Mouse (Mus musculus) intestine, embryonic 14.5 days (tissue): Measurements from ENCODE around the gene Ust. TPM values are rescaled to one million over a fixed set of nuclear protein-coding genes. Genes with fewer than 3 reads are reported as not detected.

Experiments
- ATAC-seq: fragments of 200-750 bp; cut with Nextera tagmentation; replicated peaks from 2 replicates; pipeline ENCODE4 v1.8.0; 2017; ENCODE audit warnings: low read depth, moderate number of reproducible peaks, moderate TSS enrichment, moderate library complexity; ENCODE audit not compliant: low FRiP score, low TSS enrichment
- DNase-seq: peaks from one replicate; pipeline ENCODE4 v3.0.0-alpha.2; 2018; ENCODE audit warnings: low spot score
- H3K27ac ChIP-seq: fragments of 300-500 bp; sonication (generic); 2 replicates; pipeline ENCODE4 v1.5.1; 2014; ENCODE audit warnings: low read depth, mild to moderate bottlenecking, control low read depth
- H3K27me3 ChIP-seq: fragments of 300-500 bp; sonication (generic); replicated peaks from 2 replicates; pipeline ENCODE4 v1.6.1; 2014; ENCODE audit warnings: low read length, control low read depth; ENCODE audit not compliant: control insufficient read depth, insufficient read depth
- H3K36me3 ChIP-seq: fragments of 300-500 bp; sonication (generic); 2 replicates; pipeline ENCODE4 v1.6.1; 2014; ENCODE audit warnings: low read length, control low read depth; ENCODE audit not compliant: control insufficient read depth, insufficient read depth
- H3K4me1 ChIP-seq: fragments of 300-500 bp; sonication (generic); replicated peaks from 2 replicates; pipeline ENCODE4 v1.6.1; 2014; ENCODE audit warnings: low read length, control low read depth, mixed read lengths; ENCODE audit not compliant: control insufficient read depth, insufficient read depth
- H3K4me2 ChIP-seq: fragments of 300-500 bp; sonication (generic); 2 replicates; pipeline ENCODE4 v1.6.1; 2014; ENCODE audit warnings: low read length
- H3K4me3 ChIP-seq: fragments of 300-500 bp; sonication (generic); 2 replicates; pipeline ENCODE4 v1.5.1; 2014; ENCODE audit warnings: low read depth, low read length, control low read depth, mixed read lengths
- H3K9ac ChIP-seq: fragments of 300-500 bp; sonication (generic); 2 replicates; pipeline ENCODE4 v1.6.1; 2014; ENCODE audit warnings: mild to moderate bottlenecking, low read length
- H3K9me3 ChIP-seq: fragments of 300-500 bp; sonication (generic); 2 replicates; pipeline ENCODE4 v1.6.1; 2016; ENCODE audit warnings: low read length, control low read depth; ENCODE audit not compliant: control insufficient read depth
- WGBS: fragments of 180-500 bp; shearing (Covaris S2); extraction: QIAGEN DNeasy Blood & Tissue Kit; methylation state at CpG from one replicate; pipeline ENCODE4 v1.1.7; 2014; 5-methylcytosine and 5-hydroxymethylcytosine counted together
- polyA plus RNA-seq: library from polyadenylated mRNA; unstranded; fragments of >200 nt; fragmentation: Nextera tagmentation; extraction: Ambion mirVana; gene quantifications from 2 replicates; pipeline ENCODE4 v1.2.1, GENCODE M21; 2014

Gene Ust
- polyA plus RNA-seq, 1 experiment from 2014 or later = 4.8 TPM

GRCm38 (mm10) chr10:8210366-8210765 is 308.3 kb downstream of the Ust start:
- Histone ChIP-seq H3K4me3 (no peak overlapping the region), H3K9me3 (no peaks in the 10 kb centered on the region), H3K27me3 (no peaks in the 10 kb centered on the region), H3K4me1 (peaks cover 18% of the 10 kb centered on the region), H3K36me3 (no peaks in the 10 kb centered on the region), H3K4me2 (no peak overlapping the region), H3K9ac (no peak overlapping the region), H3K27ac (no peak overlapping the region)
- ATAC-seq (no peak), DNase-seq (no peak)
- 85% methylated on average over 3 of the region's 3 CpGs for WGBS

GRCm38 (mm10) chr10:8207358-8207757 is 311.3 kb downstream of the Ust start:
- H3K4me1 ChIP-seq = no peaks in the 10 kb centered on the region
- H3K27ac ChIP-seq = no peak overlapping the region
- WGBS = 94% methylated on average over 19 of the region's 19 CpGs
- no peak for DNase-seq
- no peaks in the 10 kb centered on the region for H3K9me3 ChIP-seq
- H3K4me3 ChIP-seq = no peak overlapping the region
- H3K36me3 ChIP-seq = no peaks in the 10 kb centered on the region
- ATAC-seq = no peak
- H3K27me3 ChIP-seq = no peaks in the 10 kb centered on the region
- H3K4me2 ChIP-seq = no peak overlapping the region
- no peak overlapping the region for H3K9ac ChIP-seq

- no peaks in the 10 kb centered on the region for H3K4me1 ChIP-seq
- H3K36me3 ChIP-seq = no peaks in the 10 kb centered on the region
- WGBS = 79% methylated on average over 4 of the region's 4 CpGs
- H3K9ac ChIP-seq = no peak overlapping the region
- H3K9me3 ChIP-seq = no peaks in the 10 kb centered on the region
- no peaks in the 10 kb centered on the region for H3K27me3 ChIP-seq
- H3K4me2 ChIP-seq = no peak overlapping the region
- DNase-seq = no peak
- no peak overlapping the region for H3K4me3 ChIP-seq
- no peak overlapping the region for H3K27ac ChIP-seq
- ATAC-seq = no peak
Measured at GRCm38 (mm10) chr10:8203681-8204080, 314.9 kb downstream of the Ust start.

GRCm38 (mm10) chr10:8199816-8200215 is 318.8 kb downstream of the Ust start:
- no peaks in the 10 kb centered on the region for H3K27me3 ChIP-seq
- WGBS = 74% methylated on average over 8 of the region's 8 CpGs
- ATAC-seq = no peak
- DNase-seq = no peak
- H3K9me3 ChIP-seq = no peaks in the 10 kb centered on the region
- no peaks in the 10 kb centered on the region for H3K36me3 ChIP-seq
- H3K27ac ChIP-seq = no peak overlapping the region
- H3K4me3 ChIP-seq = no peak overlapping the region
- no peak overlapping the region for H3K4me2 ChIP-seq
- 0 out of 2 replicates have a peak, but pooled peaks cover 4% of the 10 kb centered on the region for H3K4me1 ChIP-seq
- H3K9ac ChIP-seq = no peak overlapping the region

GRCm38 (mm10) chr10:8199026-8199756 is 319.4 kb downstream of the Ust start:
- Histone ChIP-seq H3K9me3 (no peaks in the 10 kb centered on the region), H3K27ac (no peak overlapping the region), H3K9ac (no peak overlapping the region), H3K4me2 (no peak overlapping the region), H3K4me3 (no peak overlapping the region), H3K36me3 (no peaks in the 10 kb centered on the region), H3K27me3 (no peaks in the 10 kb centered on the region), H3K4me1 (0 out of 2 replicates have a peak, but pooled peaks cover 4% of the 10 kb centered on the region)
- DNase-seq (no peak), ATAC-seq (no peak)
- WGBS = 88% methylated on average over 9 of the region's 9 CpGs

GRCm38 (mm10) chr10:8197661-8198060 is 321.0 kb downstream of the Ust start:
- no peak overlapping the region for H3K9ac ChIP-seq
- H3K9me3 ChIP-seq = no peaks in the 10 kb centered on the region
- no peak overlapping the region for H3K27ac ChIP-seq
- WGBS = 69% methylated on average over 2 of the region's 2 CpGs
- H3K4me2 ChIP-seq = no peak overlapping the region
- ATAC-seq (no peak), DNase-seq (no peak)
- no peaks in the 10 kb centered on the region for H3K36me3 ChIP-seq
- H3K27me3 ChIP-seq = no peaks in the 10 kb centered on the region
- no peak overlapping the region for H3K4me3 ChIP-seq
- 0 out of 2 replicates have a peak, but pooled peaks cover 4% of the 10 kb centered on the region for H3K4me1 ChIP-seq

- WGBS = 4% methylated on average over 2 of the region's 2 CpGs
- DNase-seq (peak; percentile 80), ATAC-seq (peak; percentile 71; the same call in 1 of the 2 replicates)
- Histone ChIP-seq H3K9me3 (no peaks in the 10 kb centered on the region), H3K27me3 (no peaks in the 10 kb centered on the region), H3K4me1 (0 out of 2 replicates have a peak, but pooled peaks cover 4% of the 10 kb centered on the region), H3K36me3 (no peaks in the 10 kb centered on the region), H3K4me2 (no peak overlapping the region), H3K27ac (no peak overlapping the region), H3K4me3 (no peak overlapping the region), H3K9ac (no peak overlapping the region)
Measured at GRCm38 (mm10) chr10:8196300-8196699, 322.3 kb downstream of the Ust start.

GRCm38 (mm10) chr10:8195730-8196129 is 322.9 kb downstream of the Ust start:
- DNase-seq (no peak), ATAC-seq (peak; percentile 50; the same call in 1 of the 2 replicates)
- H3K27ac ChIP-seq = no peak overlapping the region
- H3K9ac ChIP-seq = no peak overlapping the region
- no peak overlapping the region for H3K4me2 ChIP-seq
- H3K9me3 ChIP-seq = no peaks in the 10 kb centered on the region
- 0 out of 2 replicates have a peak, but pooled peaks cover 4% of the 10 kb centered on the region for H3K4me1 ChIP-seq
- 58% methylated on average over 6 of the region's 6 CpGs for WGBS
- H3K27me3 ChIP-seq = no peaks in the 10 kb centered on the region
- H3K4me3 ChIP-seq = no peak overlapping the region
- H3K36me3 ChIP-seq = no peaks in the 10 kb centered on the region
